Mouse (Mus musculus) kidney, adult 9 months (tissue): Measurements from ENCODE around the gene Pex7.

Source experiments
- DNase-seq: peaks from one replicate; pipeline ENCODE4 v3.0.0; 2022

Gene Pex7

DNA sequence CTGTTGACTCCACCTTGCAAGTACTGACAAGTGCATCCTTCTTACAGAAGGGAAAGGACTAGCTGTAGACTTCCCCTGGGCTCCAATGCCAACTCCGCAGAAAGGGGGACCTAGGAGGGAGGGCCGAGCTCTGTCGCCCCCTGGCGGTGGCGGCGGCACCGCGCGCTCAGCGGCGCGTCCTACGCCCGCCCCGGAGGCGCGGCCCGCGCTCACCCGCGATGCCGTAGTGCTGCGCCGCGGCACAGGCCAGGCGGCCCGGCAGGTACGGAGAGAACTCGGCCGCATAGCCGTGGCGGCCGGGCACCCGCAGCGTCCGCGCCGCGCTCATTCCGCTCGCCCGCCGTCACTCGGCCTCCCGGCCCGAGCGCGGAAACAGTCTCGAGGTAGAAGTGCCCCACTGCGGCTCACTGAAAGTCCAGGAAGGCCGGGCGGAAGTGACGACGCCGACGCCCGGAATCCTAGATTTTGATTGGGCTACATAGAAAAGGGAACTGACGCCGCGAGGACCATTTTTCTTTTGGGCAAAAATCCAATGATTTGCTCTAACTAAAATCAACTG, at the start of gene Pex7:
Pex7 (minus strand) TSS at position 444 of the 559 bp plus-strand sequence.
- DNase-seq: peak; percentile 97

DNA sequence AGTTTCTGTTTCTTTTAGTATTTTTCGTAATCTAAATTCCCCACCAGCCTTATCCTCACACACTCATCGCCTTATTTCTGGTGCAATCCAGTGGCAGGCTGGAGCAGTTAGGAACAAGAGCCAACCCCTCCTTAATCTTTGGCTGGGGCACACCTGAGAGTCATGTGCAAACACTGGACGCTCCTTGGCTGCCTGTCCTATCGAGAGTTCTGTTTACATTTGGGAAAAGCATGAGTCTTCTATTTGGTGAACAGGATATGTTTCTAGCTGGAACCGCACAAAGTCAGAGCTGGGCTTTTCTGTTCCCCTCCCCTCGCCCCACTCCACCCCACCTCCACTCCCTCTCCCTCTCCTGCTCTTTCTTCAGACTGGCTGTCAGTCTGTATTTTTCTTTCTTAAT, 49.3 kb upstream of the Pex7 start:
- peak; percentile 34 for DNase-seq

DNA sequence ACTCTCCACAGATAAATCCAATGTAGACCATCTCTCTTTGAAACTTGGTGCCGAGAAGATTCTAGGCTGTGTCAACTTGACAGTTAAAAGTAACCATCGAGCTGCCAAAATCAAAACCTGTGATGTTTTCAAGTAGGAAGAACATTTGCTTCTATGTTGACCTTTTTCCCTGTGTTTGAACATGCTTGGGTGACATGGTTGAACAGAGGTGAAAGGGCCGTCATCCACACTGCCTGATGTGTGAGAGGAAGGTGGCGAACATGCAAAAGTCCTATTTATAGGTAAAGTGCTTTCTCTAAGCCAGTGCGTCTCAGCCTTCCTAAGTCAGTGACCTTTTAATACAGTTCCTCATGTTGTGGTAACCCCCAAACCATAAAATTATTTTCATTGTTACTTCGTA, 48.3 kb upstream of the Pex7 start:
- no peak for DNase-seq

DNA sequence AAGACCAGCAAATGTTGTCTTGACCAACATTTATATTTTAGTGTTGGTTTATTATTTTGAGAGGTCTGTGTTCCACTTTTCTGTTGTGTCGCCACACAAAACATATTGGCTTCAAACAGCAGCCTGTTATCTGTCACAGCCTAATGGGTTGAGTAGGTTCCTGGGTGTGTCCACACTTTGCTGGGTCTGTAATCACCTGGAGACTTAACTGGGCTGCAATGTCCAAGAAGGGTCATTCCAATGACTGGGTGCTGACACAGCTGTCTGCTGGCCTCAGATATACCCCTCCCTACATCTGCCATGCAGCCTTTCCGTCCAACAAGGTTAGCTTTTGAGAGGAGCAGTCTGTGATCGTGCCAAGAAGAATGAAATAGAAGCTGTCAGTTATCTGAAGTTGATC, 47.1 kb upstream of the Pex7 start:
- peak; percentile 26 for DNase-seq

DNA sequence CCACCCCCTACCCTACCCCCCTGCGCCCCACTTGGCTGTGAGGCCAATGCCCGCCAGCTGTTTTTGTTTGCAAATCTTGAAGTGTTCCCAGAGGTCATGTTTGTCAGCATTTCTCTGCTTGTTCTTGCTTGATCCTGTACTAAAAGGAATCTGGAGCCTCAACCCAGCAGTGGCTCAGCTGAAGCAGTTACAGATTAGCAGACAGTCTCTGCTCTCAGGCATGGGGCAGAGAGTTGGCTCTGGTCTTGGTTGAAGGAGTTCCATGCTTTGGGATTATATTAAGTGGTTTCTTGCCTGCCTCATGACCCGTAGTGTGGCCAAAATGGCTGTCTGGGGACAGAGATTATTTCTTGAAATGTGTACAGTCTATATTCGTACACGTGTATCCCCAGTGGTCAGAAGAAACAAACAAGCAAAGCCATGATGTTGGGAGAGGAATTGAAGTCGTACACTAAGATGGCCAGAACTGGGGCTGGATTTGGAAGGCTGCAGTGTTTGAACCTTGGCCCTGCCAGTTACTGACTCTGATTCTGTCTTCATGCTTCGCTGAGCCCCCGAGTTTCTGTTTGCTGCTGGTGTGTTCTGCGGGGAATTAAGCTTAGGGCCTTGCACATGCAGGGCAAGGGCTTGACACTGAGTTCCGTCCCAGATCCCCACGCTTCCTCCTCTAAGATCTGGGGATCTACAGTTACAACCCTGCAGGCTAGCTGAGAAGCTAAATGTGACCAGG, 45.7 kb upstream of the Pex7 start:
- peak; percentile 86 for DNase-seq

DNA sequence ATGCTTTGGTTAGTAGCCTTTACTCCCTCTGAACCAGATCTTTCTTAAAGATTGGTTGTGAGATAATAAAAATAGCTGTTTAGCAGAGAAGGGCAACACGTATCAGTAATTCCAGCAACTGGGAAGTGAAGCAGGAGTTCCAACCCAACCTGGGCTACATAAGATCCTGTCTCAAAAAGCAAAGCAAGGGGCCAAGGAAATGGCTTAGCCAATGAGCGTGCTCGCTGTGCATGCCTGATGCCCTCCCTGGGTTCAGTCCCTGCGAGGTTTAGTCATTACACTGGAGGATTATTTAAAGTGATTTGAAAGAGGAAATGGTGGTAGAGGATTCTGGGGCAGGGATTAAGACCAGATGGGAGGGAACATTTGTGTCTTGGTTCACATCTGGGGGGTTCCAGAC, 41.6 kb upstream of the Pex7 start:
- no peak for DNase-seq

DNA sequence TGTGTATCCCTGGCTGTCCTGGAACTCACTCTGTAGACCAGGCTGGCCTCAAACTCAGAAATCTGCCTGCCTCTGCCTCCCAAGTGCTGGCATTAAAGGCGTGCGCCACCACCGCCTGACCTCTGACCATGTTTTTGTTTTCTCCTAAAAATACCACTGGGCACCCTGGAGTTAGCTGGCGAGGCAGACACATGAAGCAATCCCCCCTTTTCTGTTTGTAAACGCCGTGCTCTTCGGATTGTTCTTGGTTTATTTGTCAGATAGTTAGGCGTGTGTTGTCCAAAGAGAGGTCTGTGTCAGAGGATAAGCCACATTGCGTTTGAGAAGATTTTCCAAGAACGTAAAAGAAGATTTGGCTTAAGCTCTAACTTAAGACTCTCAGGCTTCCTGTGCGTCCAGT, 40.9 kb upstream of the Pex7 start:
- DNase-seq: no peak

DNA sequence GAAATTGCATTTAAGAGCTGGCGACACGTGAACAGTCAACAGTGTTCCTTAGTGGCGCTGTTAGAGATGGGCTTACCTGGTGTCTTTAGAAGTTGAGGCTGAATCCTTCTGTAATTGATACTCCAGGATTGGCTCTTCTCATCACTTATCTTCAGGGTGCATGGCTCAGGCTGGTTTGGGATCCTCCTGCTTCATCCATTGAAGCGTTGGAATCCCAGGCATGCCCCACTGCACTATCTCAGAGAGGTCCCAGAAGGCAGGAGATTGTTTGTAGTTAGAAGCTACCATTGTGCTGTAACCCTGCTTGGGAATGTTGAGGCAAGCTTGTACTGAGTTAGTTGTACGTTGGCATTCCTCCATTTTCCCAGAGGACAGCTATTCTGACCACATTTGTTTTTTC, 40.4 kb upstream of the Pex7 start:
- no peak for DNase-seq

DNA sequence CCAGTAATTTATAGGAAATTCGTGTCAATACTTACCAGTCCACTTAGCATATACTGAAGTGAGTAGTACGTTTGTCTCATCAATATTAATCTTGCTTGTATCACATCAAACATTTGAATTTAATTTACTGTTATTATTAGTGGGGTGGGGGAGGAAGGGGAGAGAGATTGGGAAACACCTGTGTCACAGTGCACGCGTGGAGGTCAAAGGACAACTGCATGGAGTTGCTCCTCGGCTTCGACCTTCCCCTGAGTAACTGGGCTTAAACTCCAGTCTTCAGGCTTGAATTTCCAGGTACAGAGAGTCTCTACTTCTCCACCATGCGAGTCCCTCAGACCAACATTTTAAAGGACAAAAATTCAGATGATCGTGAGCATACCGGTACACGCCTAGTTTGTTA, 40.0 kb upstream of the Pex7 start:
- DNase-seq: no peak

DNA sequence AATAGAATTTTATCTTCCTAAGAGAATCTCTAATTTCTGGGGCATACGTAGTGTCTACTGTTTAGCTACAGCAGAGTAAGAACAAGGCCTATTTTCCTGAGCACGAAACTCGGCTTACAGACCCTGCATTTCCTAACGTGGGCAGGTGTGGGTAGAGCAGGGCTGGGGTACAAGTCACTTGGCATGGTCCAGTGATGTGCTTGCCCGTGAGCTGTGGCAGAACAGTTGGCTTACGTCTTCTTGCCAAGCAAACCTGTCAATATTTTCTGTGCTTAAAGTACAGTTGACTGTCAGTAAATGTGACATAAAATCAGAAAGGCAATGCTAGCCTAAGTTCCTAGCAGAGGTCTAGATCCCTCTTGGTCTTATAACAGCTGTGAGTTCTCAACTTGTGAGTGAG, 39.2 kb upstream of the Pex7 start:
- no peak for DNase-seq

DNA sequence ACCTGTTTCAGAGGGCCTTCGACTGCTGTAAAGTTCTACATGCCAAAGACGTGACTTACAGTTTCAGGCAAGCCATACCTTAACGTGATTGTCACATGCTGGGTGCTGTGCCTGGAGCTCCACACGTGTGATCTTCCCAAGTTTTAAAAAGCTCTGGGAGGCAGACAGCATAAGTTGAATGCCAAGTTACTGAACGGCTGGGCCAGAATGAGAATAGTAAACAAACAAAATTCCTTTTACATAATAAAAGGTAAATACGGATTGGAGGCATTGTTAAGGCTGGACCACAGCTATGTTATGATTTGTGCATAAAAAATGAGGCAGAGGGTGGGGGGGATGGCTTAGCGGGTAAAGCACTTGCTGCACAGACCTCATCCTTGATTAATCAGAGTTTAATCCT, 38.2 kb upstream of the Pex7 start:
- DNase-seq: no peak

DNA sequence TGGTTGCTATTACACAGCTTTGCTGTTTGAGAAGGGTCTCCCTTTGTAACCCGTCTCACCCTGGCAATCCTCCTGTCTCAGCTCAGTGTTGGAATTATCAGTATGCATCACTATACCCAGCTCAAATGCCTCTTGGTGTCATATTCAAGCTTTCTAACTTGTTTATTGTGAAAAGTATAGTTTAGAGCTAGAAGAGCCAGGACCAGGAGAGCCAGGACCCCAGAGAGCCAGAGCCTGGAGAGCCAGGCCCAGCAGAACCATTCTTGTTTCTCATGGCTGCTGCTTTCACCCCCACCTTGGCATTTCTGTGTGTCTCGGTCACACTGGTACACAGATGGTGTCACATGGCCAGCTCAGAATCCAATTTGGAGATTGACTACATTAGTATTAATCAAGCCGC, 35.1 kb upstream of the Pex7 start:
- DNase-seq: no peak

DNA sequence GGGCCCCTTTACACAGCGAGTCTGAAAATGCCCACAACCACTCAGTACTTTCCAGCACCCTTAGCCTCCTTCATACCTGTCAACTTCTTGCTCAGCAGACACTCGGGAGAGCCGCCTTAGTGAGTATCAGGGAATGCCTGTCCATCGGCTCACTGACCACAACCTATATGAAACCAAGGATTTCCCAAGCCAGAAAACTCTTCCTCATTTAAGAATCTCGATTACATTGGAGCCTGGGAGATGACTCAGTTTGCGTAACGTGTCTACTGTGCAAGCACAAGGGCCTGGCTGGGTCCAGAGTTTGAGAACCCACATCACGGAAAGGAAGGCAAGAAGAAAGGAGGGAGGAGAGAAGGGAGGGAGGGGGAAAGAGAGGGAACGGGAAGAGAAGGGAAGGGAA, 34.4 kb upstream of the Pex7 start:
- no peak for DNase-seq

DNA sequence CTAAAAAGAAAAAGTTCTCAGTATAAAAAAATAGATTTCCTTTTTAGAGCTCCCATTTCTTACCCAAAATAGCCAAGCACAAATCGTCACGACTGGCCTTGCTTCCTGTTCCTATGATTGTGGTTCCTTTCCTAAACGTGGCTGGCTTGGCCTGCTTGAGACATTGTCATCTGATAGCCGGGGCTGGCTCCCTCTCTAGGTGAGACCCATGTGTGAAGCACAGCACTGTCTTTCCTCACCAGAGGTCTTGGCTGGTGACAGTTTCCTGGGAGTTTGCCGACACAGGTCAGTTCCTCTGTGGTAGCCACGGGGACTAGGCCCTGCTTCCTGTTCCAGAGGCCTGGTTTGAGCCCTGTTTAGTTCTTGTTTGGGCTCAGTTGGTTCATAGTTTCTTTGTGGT, 33.6 kb upstream of the Pex7 start:
- DNase-seq: peak; percentile 59

DNA sequence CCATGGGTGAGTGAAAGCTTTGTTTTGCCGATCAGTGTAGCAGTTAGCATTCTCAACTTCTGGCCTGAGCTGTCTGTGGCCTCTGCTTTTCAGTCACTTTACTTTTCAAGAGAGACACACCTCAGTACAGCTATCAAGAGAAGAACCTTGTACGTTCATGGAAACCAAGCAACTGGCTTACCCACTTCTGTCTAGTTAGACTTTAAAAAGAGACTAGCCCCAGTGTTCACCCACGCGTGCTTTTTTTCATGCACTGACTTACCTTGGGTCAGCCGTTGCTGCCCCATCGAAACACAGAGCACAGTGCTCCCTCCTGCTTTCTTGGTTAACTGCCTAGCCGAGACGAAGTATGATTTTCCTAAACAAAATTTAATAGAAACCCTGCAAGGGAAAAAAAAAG, 33.1 kb upstream of the Pex7 start:
- DNase-seq: peak; percentile 41

DNA sequence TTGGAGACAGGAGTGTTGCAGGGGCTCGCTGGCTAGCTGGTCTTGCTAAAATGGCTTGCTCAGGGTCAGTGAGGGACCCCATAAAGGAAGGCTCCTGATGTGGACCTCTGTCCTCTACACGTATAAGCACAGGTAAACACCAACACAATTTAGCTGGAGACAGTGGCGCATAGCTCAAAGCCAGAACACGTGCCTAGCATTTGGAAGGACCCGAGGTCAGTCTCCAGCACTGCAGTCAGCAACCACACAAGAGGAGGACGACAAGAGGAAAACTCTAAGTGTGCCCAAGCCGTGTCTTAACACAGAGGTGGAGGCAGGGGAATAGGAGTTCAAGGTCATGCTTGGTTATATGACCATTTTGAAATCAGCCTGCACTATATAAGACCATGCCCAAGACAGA, 32.6 kb upstream of the Pex7 start:
- DNase-seq: peak; percentile 26

DNA sequence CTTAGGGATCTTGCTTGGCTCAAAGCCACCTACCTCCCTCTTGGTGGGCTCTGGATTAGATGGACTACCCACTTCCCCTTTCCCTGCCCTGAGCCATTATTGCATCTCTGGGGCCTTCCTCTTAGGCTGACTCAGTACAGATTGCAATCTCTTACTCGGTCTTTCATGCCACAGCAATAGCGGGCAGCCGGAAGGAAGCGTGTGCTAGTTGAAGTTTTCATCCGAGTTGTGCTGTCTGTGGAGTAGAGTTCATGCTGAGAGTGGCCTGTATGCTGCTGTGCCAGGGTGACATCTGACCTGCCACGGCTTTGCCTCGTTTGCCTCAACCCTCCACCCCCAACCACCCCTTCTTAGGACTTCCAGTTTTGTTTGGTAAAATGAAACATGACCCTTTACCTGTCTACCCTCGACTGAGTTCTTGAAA, 31.8 kb upstream of the Pex7 start:
- peak; percentile 75 for DNase-seq

DNA sequence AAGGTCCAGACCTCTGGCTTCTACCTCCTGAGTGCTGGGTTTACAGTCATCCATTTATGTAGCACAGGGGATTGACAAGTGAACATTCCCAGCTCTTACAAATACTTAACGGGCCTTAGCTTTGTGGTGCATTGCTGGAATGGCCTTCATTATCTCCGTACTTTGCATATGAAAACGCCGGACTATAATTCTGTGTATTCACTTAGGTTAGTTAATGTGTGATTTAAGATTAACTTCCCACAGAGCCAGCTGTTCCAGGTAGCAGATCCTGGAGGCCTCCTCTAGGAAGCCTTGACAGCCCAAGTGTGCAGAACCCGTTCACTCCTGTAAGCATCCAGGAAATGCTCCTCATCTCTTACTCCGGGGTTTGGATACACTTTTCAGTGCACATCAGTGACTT, 31.2 kb upstream of the Pex7 start:
- DNase-seq: peak; percentile 56

DNA sequence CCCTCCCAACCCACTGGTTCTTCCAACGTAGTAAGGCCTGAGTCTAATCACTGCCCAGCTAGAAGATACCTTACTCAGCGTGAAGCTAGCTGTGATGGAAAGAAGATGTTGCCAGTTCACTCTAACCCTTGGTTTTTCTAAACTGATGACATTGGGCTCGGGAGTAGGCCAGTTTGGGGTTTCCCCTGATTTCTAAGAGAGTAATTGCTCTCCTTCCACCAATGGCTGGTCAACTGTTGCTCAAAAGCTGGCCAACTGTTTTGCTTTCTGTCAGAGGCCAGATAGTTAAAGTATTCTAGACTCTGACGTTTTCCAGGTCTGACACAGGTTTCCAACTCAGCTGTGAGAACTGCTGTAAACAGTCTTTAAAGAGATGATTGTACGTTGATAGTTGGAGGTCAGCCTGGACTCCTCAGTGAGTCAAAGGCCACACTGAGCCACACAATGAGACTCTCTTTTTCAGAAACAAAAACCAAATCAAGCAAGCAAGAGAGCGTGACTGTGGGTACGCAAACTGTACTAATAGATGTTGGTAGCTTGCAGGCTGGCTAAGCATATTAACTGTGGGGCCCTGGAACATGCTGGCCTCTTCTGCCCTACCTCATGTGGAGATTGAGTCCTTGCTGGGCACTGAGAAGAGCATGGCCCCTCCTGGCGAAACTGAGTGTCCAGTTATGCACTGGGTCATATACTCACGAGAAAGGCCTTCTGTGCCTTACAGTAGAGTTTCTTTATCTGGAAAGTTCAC, 29.6 kb upstream of the Pex7 start:
- DNase-seq: peak; percentile 64

DNA sequence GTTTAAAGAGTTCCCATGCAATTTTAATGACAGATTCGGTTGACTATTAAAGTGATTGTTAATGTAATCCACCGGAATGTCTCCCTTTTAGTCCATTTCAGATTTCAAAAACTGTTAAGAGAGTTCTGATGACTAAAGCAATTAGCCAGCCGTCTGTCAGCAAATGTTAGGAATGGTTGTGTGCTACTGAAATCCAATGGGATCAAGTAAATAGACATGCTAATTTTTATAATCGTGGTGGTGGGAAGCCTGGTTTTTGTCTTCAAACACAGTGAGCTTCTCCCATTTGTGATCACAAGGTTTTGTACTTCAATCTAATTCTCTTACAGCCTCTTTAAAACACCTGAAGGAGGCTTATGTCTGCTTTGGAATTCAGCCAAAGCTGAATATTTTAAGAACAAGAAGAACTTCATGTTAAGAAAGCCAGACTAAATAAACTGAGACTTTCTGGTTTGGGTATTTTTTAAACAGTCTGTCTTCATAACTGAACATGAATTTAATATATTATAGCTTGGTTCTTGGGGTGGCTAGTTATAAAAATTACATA, 28.4 kb upstream of the Pex7 start:
- peak; percentile 38 for DNase-seq

DNA sequence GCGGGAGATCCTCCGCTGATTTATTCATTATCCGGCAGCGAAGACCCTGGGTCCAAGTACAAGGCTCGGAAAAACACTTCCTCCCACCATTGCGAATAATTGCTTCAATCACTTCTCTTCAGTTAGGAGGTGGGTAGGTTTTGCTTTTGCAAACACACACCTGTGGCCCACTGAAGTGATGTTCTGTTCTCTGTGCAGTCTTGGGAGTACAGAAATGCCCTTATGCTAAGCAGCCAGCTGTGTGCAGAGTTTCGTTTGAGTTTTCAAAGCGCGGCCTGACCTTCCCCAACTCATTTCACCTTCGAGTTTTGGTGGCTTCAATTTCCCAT, 27.8 kb upstream of the Pex7 start:
- DNase-seq: peak; percentile 44

DNA sequence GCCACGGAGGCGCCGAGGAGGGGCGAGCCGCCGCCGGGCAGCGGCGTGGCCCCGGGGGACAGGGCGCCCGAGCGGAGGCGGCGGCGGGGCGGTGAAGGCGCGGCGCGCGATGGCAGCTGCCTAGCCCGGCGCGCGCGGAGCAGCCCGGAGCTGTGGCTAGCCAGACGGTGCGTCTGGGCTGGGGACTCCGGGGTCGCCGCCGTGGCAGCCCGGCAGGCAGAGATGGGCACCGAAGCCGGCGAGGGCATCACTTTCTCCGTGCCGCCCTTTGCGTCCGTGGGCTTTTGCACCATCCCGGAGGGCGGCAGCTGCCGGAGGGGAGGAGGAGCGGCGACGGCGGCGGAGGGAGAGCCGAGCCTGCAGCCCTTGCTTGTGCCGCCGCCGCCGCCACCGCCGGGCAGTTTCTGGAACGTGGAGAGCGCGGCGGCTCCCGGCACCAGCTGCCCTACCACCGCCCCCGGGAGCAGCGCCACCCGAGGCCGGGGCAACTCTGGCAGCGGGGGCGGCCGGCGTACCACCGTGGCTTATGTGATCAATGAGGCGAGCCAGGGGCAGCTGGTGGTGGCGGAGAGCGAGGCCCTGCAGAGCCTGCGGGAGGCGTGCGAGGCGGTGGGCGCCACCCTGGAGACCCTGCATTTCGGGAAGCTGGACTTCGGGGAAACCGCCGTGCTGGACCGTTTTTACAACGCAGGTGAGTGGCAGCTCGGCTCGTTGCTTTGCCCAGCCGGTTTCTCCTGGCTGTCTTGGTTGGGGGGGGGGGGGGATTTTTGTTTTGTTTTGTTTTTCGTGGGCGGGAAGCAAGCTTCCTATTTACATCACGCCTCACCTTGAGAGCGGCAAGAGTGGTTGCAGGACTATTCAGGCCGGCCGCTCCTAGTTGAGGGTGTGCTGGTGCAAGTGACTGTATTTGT, 27.1 kb upstream of the Pex7 start, which contains the start of gene Map3k5:
Map3k5 (plus strand) TSS at position 89 of the 911 bp plus-strand sequence.
- DNase-seq: peak; percentile 47
